Mouse (Mus musculus): ENCODE results near the gene Cep135. TPM values are rescaled to one million over a fixed set of nuclear protein-coding genes. Genes with fewer than 3 reads are reported as not detected.

The Cep135 gene
- 1 to 10 TPM; 1.5 to 1.6 TPM for total RNA-seq (2021)
- long read RNA-seq, experiment 1 = 0 reads
- long read RNA-seq, experiment 2 = 0 reads

DNA sequence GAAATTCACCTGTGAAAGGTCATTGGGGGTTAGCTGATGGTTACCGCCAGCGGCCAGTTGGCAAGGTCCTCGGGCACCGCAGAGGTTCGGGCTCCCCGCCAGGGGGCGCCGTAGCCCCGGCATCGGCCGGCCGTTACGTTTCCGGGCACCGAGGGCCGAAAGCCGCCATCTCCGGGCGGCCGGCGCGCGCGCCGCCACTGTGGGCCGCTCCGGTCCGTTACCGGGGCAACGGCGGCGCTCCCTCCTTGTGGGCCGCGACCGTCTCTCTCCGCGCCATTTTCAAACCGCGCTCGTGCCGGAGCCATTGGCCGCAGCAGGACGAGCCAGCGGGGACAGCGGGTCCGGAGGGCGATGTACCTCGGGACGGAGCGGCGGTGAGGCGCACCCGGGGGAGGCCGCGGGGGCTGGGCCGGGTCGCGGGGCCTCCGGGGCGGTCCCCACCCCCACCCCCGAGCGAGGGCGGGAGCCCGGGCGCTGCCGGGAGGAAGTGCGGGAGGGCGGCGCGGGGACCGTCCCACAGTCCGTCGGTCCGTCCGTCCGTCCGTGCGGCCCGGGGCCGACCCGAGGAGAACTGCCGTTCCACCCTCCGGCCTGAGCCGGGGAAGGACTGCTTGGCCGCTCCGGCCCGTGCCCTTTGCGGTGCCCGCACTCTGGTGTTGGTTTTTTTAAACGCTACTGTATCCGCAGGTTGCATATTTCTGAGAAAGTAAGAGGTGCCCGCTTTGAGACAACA is at the start of gene Cep135:
Gene Cep135 (plus strand): TSS at position 148 of the 733 bp plus-strand sequence.
- intact Hi-C loops (cut with DNase I; ENCODE audit: low total_unique reads) = loop anchor here (5.0 kb wide), 1 partner anchor 259 kb away; no protein-coding TSS in a partner anchor
- DNase-seq = peak; percentile 94

DNA sequence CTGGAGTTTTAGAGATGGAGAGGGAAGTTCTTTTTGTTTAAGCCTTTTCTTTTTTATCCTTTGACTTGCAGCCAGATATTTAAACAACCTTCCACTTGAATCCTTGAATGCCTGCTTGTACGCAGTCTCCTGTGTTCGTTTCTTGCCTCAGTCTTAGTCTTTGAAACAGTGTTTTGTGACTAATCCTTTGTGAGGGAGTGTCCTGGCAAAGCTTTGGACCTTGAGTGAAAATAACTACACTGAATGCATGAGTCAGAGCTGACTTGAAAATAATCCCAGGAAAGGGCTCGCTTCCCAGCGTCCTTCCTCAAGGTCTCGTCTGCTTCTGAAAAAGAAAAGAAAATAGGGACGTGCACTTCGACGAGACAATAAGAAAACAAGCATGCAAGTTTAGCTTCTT is 48.3 kb upstream of the Cep135 start:
- intact Hi-C loops (cut with DNase I; ENCODE audit: low total_unique reads) = no loop called here
- peak; percentile 18 for DNase-seq

DNA sequence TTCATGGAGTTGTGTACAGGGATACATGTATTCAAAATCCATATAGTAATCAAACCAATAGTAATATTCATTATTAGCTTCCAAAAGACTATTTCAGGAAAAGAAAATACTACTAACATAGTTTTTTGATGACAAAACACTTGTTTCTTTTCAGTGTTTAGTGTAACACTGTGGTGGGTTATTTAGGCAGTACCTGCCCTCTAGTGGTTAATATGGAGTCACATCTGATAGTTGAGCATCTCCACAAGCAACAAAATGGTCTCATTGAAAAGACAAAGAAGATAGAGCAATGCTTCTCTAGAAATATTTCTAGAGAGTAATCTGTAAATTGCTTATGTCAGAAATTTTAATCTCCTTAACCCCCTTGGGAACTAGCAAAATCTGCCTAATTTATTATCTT is 47.7 kb upstream of the Cep135 start:
- intact Hi-C loops (cut with DNase I; ENCODE audit: low total_unique reads) = no loop called here
- no peak for DNase-seq

DNA sequence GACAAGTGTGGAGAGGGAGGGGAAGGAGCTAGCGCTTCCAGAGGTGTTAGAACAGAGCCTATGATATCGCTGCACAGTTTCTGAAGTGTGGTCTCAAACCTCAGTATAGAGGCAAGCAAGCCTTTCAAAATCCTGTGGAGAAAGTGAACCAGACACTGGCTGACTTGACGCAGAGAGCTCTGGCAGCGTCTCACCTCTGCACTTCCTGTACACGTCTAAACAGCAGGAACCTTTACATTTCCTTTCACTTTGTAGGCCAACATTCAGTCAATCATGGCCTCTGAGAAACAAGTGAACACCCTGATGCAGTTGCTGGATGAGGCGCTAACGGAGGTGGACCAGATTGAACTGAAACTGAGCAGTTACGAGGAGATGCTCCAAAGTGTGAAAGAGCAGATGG is 45.3 kb upstream of the Cep135 start:
- intact Hi-C loops (cut with DNase I; ENCODE audit: low total_unique reads) = no loop called here

DNA sequence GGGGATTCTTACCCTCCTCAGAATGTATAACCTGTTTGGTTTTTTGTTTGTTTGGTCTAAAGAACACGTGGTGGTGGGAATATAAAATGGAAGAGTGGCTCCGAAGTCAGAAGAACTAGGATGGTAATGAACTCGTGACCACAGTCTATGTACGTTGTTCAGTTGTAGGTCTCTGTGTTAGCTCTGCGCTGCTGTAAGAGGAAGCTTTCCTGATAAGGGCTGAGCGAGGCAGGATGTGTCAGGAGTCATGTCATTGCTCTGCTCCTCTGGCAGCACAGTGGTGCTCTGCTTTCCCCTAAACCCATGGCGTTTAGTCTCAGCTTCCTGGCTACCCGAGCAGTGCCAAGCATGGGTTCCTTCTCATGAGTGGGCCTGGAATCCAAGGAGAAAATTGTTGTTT is 38.1 kb upstream of the Cep135 start:
- intact Hi-C loops (cut with DNase I; ENCODE audit: low total_unique reads) = no loop called here

More for the DNA sequence above, 45.3 kb upstream of the Cep135 start:
- DNase-seq = no peak

DNA sequence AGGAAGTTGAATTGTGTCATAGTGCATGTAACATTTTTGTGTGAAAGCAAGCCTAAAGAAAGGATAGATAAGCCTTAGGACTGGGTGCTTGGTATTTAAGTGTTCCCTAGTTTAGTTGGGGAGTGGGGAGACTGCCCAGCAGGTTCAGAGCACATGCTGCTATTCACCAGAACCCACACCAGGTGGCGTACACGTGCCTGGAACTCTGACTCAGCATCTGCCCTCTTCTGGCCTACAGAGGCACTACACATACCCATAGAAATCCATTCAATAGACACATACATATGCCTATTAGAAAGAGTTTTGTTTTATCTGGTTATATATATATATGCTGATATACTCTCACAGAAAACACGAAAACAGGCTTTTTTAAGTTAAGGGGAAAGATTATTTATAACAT is 23.2 kb upstream of the Cep135 start:
- intact Hi-C loops (cut with DNase I; ENCODE audit: low total_unique reads) = no loop called here
- DNase-seq = peak; percentile 54

More for the DNA sequence above, 38.1 kb upstream of the Cep135 start:
- no peak for DNase-seq

DNA sequence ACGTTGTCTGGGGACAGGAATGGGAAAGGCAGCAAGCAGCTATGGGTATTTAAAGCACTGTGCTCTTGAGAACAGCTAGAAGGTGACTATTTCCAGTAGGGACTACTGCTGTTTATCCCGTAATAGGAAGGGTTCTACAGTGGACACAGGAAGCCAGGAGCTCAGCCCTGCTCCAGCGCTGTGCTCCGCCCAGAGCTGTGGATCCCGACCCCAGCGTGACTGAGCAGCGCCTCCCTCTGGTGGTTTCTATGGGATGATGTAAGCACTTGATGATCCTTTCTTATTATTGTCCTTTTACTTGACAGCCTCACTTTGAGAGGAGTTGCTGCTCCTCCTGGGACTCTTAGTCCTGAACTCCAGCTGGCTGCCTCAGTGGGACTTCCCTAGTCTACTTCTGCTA is 14.2 kb upstream of the Cep135 start:
- intact Hi-C loops (cut with DNase I; ENCODE audit: low total_unique reads) = no loop called here
- peak; percentile 13 for DNase-seq

DNA sequence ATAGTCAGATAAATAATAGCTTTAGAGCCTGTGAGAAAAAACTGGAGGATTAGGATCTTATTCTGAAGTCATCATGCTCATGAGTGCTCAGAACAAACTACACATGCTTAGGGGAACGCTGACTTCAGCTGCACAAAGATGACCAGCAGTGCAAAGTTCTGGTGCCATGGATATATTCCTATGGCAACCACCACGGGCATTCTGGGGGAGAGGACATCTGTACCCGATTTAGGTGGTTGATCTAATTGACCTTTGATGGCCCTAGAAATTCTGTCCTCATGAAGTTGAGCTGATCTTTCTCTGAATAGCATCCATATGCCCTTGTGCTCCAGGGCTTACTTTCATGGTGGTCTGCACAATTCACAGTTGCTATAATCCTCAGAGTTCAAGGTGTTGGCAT is 11.5 kb upstream of the Cep135 start:
- DNase-seq = no peak
- intact Hi-C loops (cut with DNase I; ENCODE audit: low total_unique reads) = no loop called here

DNA sequence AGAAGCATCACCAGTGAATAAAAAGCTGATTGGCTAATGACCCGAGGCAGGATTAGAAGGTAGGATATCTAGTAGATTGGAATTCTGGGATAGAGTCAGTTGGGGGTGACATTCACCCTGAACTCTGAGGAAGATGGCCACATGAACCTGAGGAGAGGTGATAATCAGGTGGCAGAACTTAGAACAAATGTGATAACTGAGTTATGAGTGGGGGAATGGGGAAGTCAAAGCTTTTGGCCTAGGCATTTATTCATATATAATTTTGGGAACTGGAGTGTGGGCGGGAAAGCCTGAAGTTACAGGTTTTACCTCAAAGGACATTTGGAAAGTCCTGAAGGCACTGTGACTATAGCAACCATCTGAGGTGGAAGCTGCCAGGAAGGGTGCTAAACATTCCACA is 3.1 kb upstream of the Cep135 start:
- intact Hi-C loops (cut with DNase I; ENCODE audit: low total_unique reads) = loop anchor here (5.0 kb wide), 1 partner anchor 262 kb away; no protein-coding TSS in a partner anchor
- no peak for DNase-seq

DNA sequence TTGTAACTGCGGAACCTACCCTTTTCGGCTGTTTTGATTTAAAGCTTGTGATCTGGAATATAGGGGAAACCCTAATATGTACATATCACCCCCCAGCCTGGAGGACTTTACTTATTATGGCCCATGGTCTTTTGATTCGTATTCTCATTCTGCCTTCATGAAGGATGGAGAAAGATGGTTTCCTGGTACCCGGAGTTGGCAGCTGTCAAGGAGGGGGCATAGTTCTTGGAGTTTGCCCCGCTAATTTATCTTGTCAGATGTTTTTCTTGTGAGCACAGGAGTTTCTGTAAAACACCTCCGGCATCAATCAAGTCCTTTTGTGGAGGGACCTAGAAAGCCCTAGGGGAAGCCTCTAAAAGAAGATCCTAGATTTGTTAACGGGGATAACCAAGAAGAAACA is 813 bp downstream of the Cep135 start:
- intact Hi-C loops (cut with DNase I; ENCODE audit: low total_unique reads) = loop anchor here (5.0 kb wide), 1 partner anchor 258 kb away; no protein-coding TSS in a partner anchor
- no peak for DNase-seq

DNA sequence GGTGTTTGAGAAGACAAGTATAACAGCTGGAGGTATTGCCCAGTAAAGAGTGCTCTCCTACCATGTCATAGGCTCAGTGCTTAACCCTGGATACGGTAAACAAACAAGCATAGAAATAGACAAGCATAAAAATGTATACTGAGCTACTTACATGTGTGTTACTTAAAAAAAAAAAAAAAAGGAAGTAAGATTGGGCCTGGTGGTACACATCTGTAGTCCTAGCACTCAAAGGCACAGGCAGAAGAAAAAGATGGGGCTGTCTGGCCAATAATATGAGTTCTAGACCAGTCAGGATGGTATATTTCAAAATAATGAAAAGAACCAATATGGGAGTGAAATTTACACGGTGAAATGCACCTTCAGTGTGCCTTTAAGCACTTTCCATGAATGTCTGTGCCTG is 1.5 kb downstream of the Cep135 start:
- no peak for DNase-seq
- intact Hi-C loops (cut with DNase I; ENCODE audit: low total_unique reads) = no loop called here

DNA sequence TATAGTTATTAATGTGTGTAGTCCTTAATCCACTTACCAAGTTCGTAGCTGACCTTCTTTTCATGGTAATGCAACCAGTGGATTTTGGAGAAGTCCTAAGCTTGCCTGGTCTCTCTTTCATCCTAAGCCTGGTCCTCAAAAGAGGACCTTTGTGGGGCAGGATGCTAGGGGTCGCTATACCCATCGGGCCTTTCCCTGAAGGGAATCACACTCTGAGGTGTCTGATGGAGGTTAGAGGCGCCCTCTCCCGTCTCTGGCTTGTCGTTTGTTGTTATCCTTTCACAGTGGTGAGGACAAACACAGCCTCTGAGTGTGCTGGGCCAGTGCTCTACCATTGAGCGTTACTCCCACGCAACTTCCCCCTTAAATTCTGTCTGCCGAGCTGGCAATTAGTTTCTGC is 3.4 kb downstream of the Cep135 start:
- DNase-seq = no peak
- intact Hi-C loops (cut with DNase I; ENCODE audit: low total_unique reads) = no loop called here

DNA sequence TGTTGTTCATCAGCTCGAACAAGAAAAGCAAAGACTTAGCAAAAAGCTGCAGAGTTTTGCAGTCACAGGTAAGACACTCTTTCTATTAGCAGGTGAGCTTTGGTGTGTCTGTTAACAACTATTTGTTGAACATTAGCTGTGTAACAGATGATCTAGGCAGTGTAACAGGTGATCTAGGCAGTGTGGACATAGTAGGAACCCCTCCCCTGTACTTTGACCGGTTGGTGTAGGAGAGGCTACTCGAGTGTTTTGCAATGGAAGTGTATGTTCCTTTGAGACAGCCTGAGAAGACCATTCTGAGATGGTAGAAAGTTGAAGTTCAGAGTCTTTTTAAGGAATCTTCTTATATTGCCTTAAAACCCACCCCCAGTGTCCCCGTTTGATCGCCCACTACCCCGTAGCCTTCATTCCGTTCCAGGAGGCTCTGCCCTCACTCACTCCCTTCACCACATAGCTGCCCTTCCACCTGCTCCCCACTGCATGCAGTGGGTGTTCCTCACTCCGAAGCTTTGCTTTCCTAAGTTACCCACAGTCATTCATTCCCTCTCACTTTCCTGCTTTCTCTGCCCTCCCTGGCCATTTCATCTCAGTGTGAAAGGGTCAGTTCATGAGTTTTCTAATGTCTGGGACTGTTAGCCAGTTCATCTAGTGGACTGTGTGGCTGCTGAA is 21.3 kb downstream of the Cep135 start:
- intact Hi-C loops (cut with DNase I; ENCODE audit: low total_unique reads) = no loop called here

DNA sequence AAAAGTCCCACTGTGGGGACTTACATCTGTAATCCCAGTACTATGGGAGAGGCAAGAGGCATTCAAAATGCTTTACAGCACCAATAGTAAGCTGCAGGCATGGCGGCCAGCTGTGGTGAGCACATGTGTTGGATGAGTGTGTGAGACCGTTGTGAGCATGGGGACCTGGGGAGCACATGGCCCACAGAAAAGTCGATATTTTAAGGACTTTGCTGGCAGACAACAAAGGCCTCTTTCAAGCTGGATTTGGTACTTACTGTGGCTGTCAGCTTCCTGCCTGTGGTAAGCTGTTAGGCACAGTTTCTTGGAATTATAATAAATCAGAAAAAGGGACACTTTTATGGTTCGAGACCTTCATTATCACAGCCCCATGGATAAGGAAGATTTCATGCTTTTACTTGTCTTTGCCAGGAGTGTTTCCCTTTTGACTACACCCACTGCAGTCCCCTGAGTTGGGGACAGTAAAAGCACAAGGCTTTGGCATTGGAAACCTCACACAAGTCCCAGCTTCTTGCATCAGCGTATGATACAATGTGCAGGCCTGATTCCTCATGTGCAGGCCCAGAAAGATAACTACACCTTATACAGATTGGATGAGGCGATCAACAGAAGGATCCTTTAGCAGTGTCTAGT is 24.5 kb downstream of the Cep135 start:
- intact Hi-C loops (cut with DNase I; ENCODE audit: low total_unique reads) = no loop called here
- no peak for DNase-seq

More for the DNA sequence above, 21.3 kb downstream of the Cep135 start:
- DNase-seq = no peak

DNA sequence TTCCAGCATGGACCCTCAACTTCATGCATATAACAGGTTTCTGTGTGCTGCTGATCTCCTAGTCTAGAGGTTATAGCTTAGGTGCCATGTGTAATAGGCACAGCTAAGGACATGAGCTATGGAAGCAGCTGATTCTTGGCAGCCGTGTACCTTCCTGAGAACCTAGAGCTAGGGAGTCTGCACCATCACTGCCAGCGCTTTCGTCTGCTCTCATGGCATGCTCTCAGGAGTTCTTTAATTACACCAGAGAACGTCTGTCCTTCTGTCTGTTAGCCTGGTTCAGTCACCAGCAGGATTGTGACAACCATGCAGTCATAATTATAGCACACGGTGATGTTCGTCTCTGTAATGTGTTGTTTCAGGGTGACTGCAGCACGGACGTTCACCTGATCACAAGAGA is 26.8 kb downstream of the Cep135 start:
- intact Hi-C loops (cut with DNase I; ENCODE audit: low total_unique reads) = no loop called here
- DNase-seq = no peak

DNA sequence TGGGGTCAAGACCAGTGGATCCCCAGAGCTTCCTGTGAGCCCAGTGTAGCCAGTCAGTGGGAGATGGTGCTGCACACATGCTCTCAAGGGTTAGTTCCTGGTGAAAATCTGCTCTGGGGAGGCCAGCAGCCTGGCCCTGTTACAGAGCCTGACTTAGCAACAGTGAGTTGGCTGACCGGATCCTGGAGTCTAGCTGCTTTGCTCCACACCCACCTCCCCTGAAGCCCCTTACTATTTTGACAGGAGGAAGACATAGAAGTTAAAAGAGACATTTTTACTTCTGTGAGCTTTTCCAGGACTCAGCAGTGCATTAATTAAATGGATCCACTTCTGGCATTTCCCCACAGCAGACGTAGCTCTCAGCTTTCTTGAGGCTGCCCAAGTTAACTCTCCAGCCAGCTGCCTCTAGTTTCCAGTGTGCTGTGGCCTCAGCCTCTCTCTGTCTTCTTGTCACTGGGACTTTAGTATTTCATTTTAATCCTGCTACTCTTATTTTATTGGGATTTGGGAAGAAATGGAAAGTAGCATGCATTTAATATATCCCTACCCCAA is 27.8 kb downstream of the Cep135 start:
- intact Hi-C loops (cut with DNase I; ENCODE audit: low total_unique reads) = no loop called here

DNA sequence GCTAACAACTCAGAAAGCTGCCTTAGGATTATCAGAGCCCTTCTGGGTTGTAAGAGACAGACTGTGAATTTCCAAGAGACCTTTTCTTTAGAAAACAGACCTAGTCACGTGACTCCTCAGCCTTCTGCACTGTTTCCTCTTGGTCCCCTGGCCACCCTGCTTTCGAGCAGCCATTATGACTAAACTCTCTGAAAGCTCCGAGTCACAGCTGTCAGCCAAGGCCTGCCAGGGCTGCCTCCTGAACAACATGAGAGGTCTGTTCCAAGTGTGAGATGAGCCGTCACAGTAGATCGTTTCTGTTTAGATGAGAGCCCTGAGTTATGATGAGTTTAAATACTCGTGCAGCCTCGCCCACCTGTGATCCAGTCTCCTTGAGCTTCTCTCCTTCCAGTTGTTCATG is 30.3 kb downstream of the Cep135 start:
- intact Hi-C loops (cut with DNase I; ENCODE audit: low total_unique reads) = no loop called here
- no peak for DNase-seq

More for the DNA sequence above, 27.8 kb downstream of the Cep135 start:
- no peak for DNase-seq

DNA sequence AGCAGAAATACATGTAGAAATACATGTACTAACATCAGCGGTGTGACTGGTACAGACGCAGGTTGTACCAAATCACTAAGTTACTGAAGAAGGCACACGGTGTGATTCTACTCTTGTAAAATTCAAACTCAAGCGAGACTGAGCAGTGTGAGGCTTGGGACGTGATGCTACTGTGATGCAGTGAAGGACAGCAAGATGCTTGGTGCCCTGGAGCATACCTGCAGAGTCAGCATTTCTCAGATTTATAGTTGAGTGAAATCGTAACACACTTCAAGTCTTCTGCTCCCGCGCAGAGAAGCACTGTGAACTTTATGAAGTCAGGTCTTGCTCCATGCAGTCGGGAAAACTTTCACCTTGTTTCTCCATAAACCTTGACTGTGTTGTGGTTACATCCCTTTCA is 35.3 kb downstream of the Cep135 start:
- intact Hi-C loops (cut with DNase I; ENCODE audit: low total_unique reads) = no loop called here

DNA sequence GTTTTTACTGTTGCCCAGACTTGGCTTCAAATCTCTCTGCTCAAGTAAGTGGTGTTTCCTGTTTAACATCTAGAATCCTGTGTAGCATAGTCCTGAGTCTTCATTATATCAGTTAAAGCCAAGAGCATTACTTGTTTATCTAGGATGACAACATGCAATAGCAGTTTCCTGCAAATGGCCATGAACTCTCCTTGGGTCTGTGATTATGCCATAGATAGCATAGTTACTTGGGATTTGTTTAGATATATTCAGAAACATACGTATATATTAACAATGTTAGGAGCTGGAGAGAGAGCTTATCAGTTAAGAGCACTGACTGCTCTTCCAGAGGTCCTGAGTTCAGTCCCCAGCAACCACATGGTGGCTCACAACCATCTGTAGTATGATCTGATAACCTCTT is 39.3 kb downstream of the Cep135 start:
- DNase-seq = no peak
- intact Hi-C loops (cut with DNase I; ENCODE audit: low total_unique reads) = no loop called here

More for the DNA sequence above, 35.3 kb downstream of the Cep135 start:
- DNase-seq = no peak

DNA sequence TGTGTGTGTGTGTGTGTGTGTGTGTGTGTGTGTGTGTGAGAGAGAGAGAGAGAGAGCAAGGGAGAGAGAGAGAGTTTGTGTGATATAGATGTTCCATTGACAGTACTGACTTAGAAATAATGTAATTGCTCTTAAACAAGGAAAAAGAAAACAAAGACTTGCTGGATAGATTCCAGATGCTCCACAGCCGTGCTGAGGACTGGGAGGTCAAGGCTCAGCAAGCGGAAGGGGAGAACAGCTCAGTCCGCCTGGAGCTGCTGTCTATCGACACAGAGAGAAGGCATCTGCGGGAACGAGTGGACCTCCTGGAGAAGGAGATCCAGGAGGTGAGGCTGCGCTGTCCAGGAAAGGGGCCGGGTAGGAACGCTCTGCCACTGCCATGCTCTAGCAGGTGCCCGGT is 45.5 kb downstream of the Cep135 start:
- no peak for DNase-seq
- intact Hi-C loops (cut with DNase I; ENCODE audit: low total_unique reads) = no loop called here
